Mouse (Mus musculus): ENCODE data around the gene Pcca.

Pcca gene

DNA sequence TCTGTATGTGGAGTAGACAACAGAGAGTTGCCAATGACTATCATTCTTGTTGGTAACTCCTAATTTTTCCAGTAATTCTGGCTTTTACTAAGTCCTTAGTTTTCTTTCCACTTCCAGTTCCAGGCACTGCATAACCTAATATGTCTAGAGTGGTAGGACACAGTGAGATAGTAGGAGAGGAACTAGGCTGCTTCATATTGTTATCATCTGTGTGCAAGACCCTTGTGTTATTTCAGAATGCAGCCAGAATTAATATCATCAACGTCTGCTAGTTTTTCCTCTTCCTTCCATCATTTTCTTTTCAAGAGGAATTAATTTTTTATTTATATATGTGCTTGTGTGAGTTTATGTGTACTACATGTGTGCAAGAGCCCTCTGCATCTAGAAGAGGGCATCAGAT is 114.1 kb downstream of the Pcca start:
- DNase-seq (ENCODE audit: low spot score in 2 of 2) = no peak

- no peak for DNase-seq (ENCODE audit: low spot score in 2 of 2)
Measured at GRCm38 (mm10) chr14:122649336-122649950, 115.3 kb downstream of the Pcca start.

DNA sequence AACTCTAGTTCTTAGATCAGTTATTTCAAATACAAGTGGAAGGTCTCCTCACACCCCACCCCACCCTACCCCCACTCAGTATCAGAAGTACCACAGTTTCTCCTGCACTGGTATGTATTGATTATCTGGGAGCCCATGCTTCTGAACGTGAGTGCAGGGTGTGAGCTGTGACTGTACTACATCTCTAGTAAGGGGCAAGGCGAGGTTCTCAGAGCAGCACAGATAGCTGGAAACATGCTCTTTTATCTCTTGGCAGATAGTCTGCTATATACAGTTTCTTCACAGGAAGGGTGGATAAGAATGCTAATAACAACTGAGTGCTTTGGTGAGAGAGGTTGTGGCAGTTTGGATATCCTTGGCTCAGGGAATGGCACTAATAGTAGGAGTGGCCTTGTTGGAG is 117.6 kb downstream of the Pcca start:
- no peak for DNase-seq (ENCODE audit: low spot score in 2 of 2)

- no peak for DNase-seq (ENCODE audit: low spot score in 2 of 2)
Measured at GRCm38 (mm10) chr14:122675661-122676060, 141.5 kb downstream of the Pcca start.

DNA sequence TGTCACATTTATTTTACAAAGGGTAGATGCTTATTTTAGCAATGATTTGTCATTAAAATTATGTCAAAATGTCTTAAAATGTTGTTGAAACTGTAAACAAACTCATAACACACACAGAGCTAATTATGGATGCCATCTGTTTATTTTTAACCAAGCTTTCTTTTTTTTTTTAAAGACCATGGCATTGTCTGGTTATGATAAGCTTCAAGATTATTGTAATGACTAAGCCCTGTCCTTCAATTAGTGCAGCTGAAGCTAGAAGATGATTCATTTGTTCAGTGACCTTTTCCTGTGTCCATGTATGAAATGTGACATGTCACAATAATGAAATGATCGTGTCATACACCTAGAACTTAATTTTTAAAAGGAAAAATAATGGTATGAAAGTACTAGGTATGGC is 149.5 kb downstream of the Pcca start:
- DNase-seq (ENCODE audit: low spot score in 2 of 2) = no peak

DNA sequence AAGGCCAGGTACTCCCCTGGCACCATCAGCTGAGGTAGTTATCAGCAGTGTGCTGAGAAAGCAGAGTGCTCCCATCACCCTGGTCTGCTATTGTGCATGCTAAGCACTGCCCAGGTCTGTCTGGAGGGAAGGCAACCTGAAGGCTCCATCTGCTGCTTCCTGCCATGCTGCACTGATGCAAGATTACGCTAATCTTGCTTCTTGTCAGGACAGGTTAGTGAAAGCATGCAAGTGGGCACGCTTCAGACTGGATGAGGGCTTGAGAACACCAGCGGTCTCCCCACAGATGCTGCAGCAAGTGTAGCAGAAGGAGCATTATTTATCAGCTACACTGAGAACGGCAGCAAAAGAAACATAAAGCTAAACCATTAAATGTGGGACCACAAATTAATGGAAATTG is 150.1 kb downstream of the Pcca start:
- DNase-seq (ENCODE audit: low spot score in 2 of 2) = no peak

DNA sequence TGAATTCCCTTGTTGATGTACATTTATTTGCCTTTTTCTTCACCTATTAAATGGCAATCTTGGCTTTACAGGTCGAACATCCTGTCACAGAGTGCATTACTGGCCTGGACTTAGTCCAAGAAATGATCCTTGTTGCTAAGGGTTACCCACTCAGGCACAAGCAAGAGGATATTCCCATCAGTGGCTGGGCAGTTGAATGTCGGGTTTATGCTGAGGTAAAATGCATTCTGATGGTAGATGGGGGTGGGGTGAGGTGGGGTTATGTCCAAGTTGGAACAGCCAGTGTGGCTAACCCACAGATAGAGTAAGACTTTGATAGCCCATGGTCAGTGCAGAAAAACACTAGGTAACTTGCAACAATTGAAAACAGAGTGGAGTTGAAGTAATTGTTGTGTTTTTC is 150.7 kb downstream of the Pcca start:
- no peak for DNase-seq (ENCODE audit: low spot score in 2 of 2)

- DNase-seq (ENCODE audit: low spot score in 2 of 2) = no peak
Measured at GRCm38 (mm10) chr14:122687398-122687797, 153.3 kb downstream of the Pcca start.

DNA sequence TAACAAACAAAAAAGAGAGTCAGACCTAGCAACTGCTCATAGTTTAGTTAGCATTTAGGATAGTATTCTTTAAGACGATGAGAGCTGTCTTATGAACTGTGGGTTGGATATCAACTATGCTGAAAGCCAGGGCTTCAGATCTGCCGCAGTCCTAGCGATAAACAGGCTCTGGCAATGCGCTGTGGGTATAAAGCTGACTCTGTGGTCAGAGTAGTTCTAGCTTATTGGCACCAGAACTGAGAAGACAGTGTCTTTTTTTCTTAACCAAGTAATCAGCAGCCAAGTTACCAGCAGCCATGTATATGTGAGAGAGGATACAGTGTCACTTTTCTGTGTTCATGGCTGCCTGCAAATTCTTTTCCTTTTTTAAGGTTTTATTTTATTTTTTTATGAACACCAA is 154.3 kb downstream of the Pcca start:
- no peak for DNase-seq (ENCODE audit: low spot score in 2 of 2)

DNA sequence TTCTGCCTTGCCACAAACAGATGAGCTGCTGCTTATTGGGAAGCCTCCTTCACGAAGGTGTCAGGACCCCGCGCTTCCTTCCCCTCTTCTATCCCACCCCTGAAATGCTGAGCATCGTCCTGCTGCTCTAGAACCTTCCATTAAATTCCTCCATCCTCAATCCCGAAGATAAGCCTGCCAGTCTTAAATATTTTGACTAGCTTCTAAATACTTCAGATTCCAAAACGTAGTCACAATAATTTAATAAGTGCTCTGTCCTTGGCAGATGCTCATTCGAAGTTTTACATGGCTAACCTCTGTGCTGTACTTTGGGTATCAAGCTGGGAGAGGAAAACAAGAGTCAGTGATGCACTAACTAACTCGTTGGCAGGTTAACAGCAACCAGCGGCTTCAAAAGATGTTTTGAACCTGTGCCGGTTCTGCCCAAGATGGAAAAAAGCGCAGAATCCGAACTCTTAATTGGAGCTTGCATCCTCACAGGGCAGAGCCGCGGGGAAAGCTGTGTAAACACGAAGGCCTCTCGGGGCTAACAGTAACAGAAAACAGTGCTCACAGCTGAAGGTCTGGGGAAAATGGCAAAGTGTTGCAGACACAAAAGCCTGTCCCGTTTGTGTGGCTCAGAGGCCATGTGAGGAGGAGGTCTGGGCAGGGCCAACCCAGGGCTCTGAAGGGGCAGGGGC is 155.2 kb downstream of the Pcca start:
- DNase-seq (ENCODE audit: low spot score in 2 of 2) = no peak

DNA sequence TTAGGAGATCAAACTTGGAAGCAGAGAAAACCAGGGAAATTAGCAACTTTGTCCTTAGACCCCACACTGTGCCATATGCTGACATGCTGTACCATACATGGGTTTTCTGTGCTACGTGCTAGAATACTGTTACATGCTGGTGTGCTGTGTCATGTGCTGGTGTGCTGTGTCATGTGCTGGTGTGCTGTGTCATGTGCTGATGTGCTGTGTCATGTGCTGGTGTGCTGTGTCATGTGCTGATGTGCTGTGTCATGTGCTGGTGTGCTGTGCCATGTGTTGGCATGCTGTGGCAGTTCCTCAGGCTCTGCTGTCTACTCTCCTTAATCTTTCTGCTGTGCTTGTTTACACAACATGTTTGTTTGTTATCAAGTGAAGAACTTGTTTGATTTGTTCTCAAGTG is 157.4 kb downstream of the Pcca start:
- no peak for DNase-seq (ENCODE audit: low spot score in 2 of 2)

GRCm38 (mm10) chr14:122700333-122700732 is 166.2 kb downstream of the Pcca start:
- DNase-seq (ENCODE audit: low spot score in 2 of 2) = no peak

- no peak for DNase-seq (ENCODE audit: low spot score in 2 of 2)
Measured at GRCm38 (mm10) chr14:122713793-122714192, 179.7 kb downstream of the Pcca start.

DNA sequence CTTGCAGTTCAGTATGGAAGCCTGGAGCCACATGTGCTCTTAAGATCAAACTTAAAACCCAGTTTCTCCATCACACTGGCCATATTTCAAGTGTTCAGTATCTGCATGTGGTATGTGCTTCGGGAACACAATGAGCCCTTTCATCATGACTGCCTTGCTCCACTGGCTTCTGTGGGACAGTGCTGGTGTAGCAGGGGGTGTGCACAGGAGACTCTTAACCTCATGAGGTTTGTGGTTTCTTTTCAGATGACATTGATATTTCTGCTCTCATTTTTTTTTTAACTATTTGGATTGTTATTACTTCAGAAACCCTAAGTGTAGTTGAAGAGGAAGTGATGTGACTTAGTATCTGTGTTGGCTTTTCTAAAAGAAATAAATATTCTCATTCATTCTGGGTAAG is 180.8 kb downstream of the Pcca start:
- no peak for DNase-seq (ENCODE audit: low spot score in 2 of 2)

DNA sequence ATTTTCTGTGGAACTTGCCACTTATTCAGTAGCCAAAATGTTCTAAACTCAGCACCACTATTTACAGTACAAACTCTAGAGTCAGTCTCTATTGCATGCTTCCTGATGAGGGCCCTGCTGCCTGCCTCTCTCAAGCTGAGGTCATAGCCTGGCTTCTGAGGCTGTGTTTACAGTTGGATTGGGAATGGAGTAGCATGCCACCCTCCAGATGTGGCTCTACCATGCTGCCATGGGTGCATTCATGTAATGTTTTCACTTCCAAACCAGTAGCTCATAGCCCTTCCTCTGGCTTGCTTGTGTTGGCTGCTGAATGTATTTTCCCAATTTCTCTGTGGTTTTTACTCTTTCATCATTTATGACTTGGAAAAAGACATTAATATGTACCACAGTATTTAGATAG is 181.9 kb downstream of the Pcca start:
- DNase-seq (ENCODE audit: low spot score in 2 of 2) = no peak

GRCm38 (mm10) chr14:122719496-122720080 is 185.5 kb downstream of the Pcca start:
- no peak for DNase-seq (ENCODE audit: low spot score in 2 of 2)

DNA sequence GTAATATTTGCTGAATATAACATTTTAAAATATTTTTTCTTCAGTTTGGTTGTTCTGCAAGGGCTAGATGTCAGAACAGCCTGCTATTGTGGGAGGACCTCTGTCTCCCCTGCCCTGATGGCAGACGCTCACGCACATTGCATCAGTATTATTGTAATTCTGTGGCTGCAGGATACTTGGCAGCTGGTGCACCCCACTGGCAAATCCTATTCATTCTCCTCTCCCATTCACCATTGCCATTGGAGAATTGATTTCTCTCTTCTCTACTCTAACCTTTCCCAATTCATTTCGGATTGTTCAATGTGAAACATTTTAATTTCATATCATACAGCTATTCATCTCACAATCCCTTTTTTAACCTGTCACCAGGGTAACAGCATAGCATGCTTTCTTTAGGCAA is 186.9 kb downstream of the Pcca start:
- no peak for DNase-seq (ENCODE audit: low spot score in 2 of 2)

GRCm38 (mm10) chr14:122721750-122722149 is 187.6 kb downstream of the Pcca start:
- no peak for DNase-seq (ENCODE audit: low spot score in 2 of 2)

DNA sequence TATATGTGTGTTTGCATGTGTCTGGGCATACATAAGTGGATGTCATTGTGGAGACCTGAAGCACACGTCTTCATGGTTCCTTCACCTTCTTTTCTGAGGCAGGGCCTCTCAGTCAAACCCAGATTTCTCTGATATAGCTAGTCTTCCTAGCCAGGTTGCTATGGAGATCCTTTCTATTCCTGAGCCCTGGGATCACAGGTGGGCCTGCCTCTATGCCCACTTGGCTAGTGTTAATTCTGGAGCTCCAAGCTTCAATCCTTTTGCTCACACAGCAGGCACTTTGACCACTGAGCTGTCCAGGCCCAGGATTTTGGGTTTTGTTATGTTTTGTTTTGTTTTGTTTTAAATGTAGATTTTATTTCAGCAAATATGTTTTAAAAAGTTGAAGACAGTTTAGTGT is 192.3 kb downstream of the Pcca start:
- DNase-seq (ENCODE audit: low spot score in 2 of 2) = no peak

DNA sequence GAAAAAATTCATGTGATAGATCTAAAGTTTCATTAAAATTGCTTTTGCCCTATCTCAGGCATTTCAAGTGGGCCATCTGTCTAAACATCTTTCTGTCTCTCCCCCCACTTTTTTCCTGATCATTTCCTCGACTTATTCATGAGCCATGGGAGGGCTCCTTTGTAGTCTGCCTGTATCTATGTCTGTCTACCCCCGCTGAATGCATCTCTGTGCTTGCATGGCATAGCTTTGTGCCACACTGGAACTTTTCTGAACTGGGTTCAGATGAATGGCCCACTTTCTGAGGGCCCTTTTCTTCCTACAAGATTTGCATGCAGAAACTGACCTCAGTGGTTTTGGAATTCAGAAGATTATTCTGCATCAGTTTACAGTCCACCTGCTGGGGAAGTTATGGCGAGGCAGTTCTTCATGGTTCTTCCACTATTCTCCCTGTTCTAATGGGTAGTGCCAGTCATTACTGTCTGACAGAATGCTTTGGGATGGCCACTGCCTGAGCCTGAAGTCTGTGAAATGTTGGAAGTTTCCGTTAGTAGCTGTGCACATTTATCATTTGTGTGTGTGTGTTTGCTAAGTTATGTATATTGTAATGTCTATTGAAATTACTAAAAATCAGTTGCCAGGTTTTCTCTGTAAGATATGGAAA is 195.4 kb downstream of the Pcca start:
- no peak for DNase-seq (ENCODE audit: low spot score in 2 of 2)

GRCm38 (mm10) chr14:122730921-122731551 is 196.9 kb downstream of the Pcca start:
- DNase-seq (ENCODE audit: low spot score in 2 of 2) = no peak

DNA sequence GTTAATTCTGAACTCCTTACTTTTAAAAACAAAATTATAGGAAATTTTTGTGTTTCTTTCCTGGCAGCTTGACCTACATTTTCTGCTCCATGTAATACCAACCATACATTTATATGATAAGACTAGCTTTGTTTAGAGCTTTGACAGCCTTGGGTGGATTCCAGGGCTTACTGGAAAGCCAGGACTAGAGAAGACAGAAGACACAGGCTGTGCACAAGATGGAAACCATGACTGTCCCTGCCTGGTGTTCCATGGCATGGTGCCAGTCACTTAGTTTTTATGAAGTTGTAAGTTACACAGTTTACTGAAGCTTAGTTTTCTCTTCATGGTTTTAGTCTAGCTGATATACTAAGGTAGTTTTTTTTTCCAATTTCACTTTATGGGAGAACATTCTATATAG is 202.7 kb downstream of the Pcca start:
- no peak for DNase-seq (ENCODE audit: low spot score in 2 of 2)

Data from frontal cortex, postnatal 25 days (tissue).